Mouse (Mus musculus): ENCODE measurements around the gene Ubl5. TPM values are rescaled to one million over a fixed set of nuclear protein-coding genes. Genes with fewer than 3 reads are reported as not detected.

Ubl5 gene
- polyA plus RNA-seq, 1 experiment from 2014 or later: 330 TPM

- H3K27ac ChIP-seq: no peak overlapping the region
- H3K27me3 ChIP-seq (ENCODE audit: low read depth, poor library complexity, severe bottlenecking): no peaks in the 10 kb centered on the region
- DNase-seq (ENCODE audit: low spot score): no peak
- WGBS: 63% methylated on average over 2 of the region's 2 CpGs
- H3K36me3 ChIP-seq: peaks cover 61% of the 10 kb centered on the region
- H3K4me3 ChIP-seq: no peak overlapping the region
- no peaks in the 10 kb centered on the region for H3K9me3 ChIP-seq (replicated peaks)
- peaks cover 13% of the 10 kb centered on the region; the same call in 1 of the 2 replicates for H3K4me1 ChIP-seq
Observed at GRCm38 (mm10) chr9:20664366-20664765, 21.7 kb downstream of the Ubl5 start.

GRCm38 (mm10) chr9:20664982-20665637, 22.4 kb downstream of the Ubl5 start:
- Histone ChIP-seq H3K27ac (no peak overlapping the region), H3K4me1 (peaks cover 13% of the 10 kb centered on the region; the same call in 1 of the 2 replicates), H3K9me3 (replicated peaks) (no peaks in the 10 kb centered on the region), H3K4me3 (no peak overlapping the region), H3K36me3 (peaks cover 53% of the 10 kb centered on the region), H3K27me3 (ENCODE audit: low read depth, poor library complexity, severe bottlenecking) (no peaks in the 10 kb centered on the region)
- 82% methylated on average over 5 of the region's 5 CpGs for WGBS
- DNase-seq (ENCODE audit: low spot score): no peak

- Histone ChIP-seq H3K27me3 (ENCODE audit: low read depth, poor library complexity, severe bottlenecking) (no peaks in the 10 kb centered on the region), H3K4me1 (peaks cover 13% of the 10 kb centered on the region; the same call in 1 of the 2 replicates), H3K36me3 (peaks cover 45% of the 10 kb centered on the region), H3K4me3 (no peak overlapping the region), H3K27ac (no peak overlapping the region), H3K9me3 (replicated peaks) (no peaks in the 10 kb centered on the region)
- no peak for DNase-seq (ENCODE audit: low spot score)
- WGBS: 40% methylated on average over 8 of the region's 8 CpGs
Observed at GRCm38 (mm10) chr9:20665925-20666324, 23.2 kb downstream of the Ubl5 start.

DNA sequence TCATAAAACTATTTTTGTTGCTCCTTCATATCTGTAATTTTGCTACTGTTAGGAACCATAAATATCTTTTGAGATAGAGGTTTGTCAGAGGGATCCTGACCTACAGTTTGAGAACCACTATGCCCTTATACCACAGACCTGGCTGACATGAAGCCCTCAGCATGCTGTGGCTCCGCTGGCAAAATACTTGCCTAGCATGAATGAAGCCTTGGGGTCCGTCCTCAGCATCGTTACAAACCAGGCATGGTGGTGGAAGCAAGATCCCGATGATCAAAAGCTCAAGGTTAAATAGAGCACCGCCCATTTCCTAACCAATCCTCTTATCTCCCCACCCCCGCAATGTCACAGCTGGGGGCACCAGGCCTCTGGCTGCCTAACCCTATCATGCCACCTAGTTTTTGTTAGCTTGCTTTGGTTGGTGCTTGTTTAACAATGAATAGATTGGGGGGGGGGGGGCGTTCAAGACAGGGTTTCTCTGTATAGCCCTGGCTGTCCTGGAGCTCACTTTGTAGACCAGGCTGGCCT, 23.9 kb downstream of the Ubl5 start:
- H3K4me3 ChIP-seq: no peak overlapping the region
- H3K36me3 ChIP-seq: peaks cover 39% of the 10 kb centered on the region
- H3K27ac ChIP-seq: no peak overlapping the region
- DNase-seq (ENCODE audit: low spot score): no peak
- H3K9me3 ChIP-seq (replicated peaks): no peaks in the 10 kb centered on the region
- H3K27me3 ChIP-seq (ENCODE audit: low read depth, poor library complexity, severe bottlenecking): no peaks in the 10 kb centered on the region
- H3K4me1 ChIP-seq: peaks cover 13% of the 10 kb centered on the region; the same call in 1 of the 2 replicates
- WGBS: 12% methylated on average over 7 of the region's 7 CpGs

DNA sequence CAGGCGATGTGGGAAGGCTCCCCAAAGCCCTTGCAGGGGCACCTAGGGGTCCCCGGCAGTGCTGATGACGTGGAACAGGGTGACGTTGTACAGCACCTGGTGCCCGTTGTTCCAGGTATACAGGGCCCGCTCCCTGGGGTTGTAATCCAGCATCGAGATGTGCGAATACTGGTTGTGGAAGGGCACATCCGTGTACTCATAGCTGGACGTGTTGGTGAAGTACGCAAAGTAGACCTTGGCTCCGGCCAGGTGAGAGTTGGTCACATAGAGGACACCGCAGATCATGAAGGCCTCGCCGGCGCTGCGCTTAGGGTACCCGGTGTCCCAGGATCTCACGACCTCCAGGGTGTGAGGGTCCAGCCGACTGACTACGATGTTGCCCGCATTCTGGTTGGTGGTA, 25.4 kb downstream of the Ubl5 start:
- 94% methylated on average over 22 of the region's 22 CpGs for WGBS
- peaks cover 24% of the 10 kb centered on the region for H3K36me3 ChIP-seq
- no peak for DNase-seq (ENCODE audit: low spot score)
- no peaks in the 10 kb centered on the region for H3K9me3 ChIP-seq (replicated peaks)
- H3K4me1 ChIP-seq: peaks cover 13% of the 10 kb centered on the region; the same call in 1 of the 2 replicates
- no peak overlapping the region for H3K27ac ChIP-seq
- H3K27me3 ChIP-seq (ENCODE audit: low read depth, poor library complexity, severe bottlenecking): no peaks in the 10 kb centered on the region
- H3K4me3 ChIP-seq: no peak overlapping the region

GRCm38 (mm10) chr9:20672047-20672446, 29.4 kb downstream of the Ubl5 start:
- no peak for DNase-seq (ENCODE audit: low spot score)
- Histone ChIP-seq H3K27ac (no peak overlapping the region), H3K4me1 (no peaks in the 10 kb centered on the region), H3K27me3 (ENCODE audit: low read depth, poor library complexity, severe bottlenecking) (no peaks in the 10 kb centered on the region), H3K4me3 (no peak overlapping the region), H3K36me3 (no peaks in the 10 kb centered on the region), H3K9me3 (replicated peaks) (no peaks in the 10 kb centered on the region)
- 93% methylated on average over 16 of the region's 16 CpGs for WGBS

DNA sequence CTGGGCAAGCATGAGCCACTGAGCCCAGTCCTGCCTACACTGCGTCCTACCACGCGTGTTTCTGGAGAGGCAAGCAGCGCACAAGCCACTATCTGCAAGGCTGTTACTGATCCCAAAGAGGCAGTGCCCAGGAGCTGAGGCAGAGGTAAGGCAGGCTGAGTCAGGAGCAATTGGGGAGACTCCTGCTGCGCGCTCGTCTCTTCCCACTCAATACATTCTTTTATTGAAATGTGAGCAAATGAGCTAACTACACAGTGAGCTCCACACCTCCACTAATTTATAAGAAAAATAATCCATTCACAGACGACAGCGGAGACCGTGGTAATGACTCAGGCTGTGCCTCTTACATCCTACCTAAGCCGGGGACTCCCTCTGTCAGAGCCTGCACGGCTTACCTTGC, 35.2 kb downstream of the Ubl5 start:
- H3K36me3 ChIP-seq: no peaks in the 10 kb centered on the region
- DNase-seq (ENCODE audit: low spot score): no peak
- H3K27me3 ChIP-seq (ENCODE audit: low read depth, poor library complexity, severe bottlenecking): no peaks in the 10 kb centered on the region
- H3K4me1 ChIP-seq: no peaks in the 10 kb centered on the region
- WGBS: 94% methylated on average over 12 of the region's 12 CpGs
- no peaks in the 10 kb centered on the region for H3K9me3 ChIP-seq (replicated peaks)
- no peak overlapping the region for H3K4me3 ChIP-seq
- H3K27ac ChIP-seq: no peak overlapping the region

DNA sequence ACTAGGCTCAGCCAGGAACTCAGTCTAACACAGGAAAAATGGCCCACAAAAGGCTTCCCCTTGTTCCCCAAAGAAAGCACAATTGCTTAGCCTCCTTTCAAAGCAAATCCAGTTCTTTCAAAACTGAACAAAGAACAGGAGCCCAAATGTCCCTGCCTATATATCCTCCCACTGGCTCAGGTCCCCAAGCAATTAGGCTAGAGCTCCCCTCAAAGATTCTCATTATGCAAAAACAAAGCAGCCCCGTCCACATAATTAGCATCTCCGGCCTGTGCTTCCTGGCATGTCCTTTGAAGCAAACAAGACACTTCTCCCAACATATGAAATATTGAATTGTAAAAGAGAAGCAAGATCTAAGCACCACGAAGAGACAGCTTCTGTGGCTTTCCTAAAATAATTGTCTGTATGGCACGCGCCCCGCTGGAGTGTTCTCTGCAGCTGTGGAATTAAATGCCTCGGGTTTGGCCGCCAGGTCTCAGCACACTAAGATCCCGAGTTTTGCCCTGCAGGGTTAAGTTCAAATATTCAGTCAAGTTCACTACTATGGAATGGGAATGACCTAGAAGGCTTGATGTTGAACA, 37.8 kb downstream of the Ubl5 start:
- no peaks in the 10 kb centered on the region for H3K9me3 ChIP-seq (replicated peaks)
- WGBS: 85% methylated on average over 9 of the region's 9 CpGs
- no peak overlapping the region for H3K4me3 ChIP-seq
- no peaks in the 10 kb centered on the region for H3K36me3 ChIP-seq
- H3K4me1 ChIP-seq: no peaks in the 10 kb centered on the region
- DNase-seq (ENCODE audit: low spot score): no peak
- H3K27ac ChIP-seq: no peak overlapping the region
- H3K27me3 ChIP-seq (ENCODE audit: low read depth, poor library complexity, severe bottlenecking): no peaks in the 10 kb centered on the region

DNA sequence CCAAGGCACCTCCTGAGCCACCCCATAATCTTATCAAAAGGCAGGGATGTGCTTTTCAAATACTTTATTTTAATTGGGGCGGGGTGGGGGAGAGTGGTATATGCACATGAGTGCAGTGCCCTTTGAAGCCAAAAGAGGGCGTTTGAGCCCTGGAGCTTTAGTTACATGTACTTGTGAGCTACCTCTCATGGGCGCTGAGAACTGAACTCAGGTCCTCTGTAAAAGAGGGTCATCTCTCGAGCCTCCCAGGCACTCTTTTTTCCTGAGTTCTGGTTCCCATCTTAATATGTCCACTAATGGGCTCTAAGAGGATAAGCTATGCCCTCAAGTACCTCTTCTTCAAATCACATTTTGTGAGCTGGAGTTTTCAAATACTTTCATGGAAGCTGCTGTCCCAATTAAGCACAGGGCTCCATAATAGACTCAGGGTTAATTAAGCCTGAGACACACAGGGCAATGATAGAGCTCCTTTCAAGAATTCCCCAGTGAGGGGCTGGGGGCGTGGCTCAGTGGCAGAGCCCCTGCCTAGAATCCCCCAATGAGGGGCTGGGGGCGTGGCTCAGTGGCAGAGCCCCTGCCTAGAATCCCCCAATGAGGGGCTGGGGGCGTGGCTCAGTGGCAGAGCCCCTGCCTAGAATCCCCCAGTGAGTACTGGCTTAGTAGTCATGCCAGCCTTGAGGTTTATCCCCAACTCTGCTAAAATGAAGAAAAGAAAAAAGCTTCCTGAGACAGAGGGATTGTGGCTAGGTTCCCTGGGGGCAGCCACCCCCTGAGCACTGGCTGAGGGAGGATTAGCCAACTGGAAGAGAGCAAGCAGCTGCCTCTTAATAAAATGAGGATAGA, 39.1 kb downstream of the Ubl5 start:
- no peak for DNase-seq (ENCODE audit: low spot score)
- Histone ChIP-seq H3K4me1 (no peaks in the 10 kb centered on the region), H3K9me3 (replicated peaks) (no peaks in the 10 kb centered on the region), H3K27ac (no peak overlapping the region), H3K36me3 (no peaks in the 10 kb centered on the region), H3K27me3 (ENCODE audit: low read depth, poor library complexity, severe bottlenecking) (no peaks in the 10 kb centered on the region), H3K4me3 (no peak overlapping the region)
- 48% methylated on average over 7 of the region's 7 CpGs for WGBS

- Histone ChIP-seq H3K4me1 (no peaks in the 10 kb centered on the region), H3K4me3 (no peak overlapping the region), H3K27ac (no peak overlapping the region), H3K36me3 (no peaks in the 10 kb centered on the region), H3K27me3 (ENCODE audit: low read depth, poor library complexity, severe bottlenecking) (no peaks in the 10 kb centered on the region), H3K9me3 (replicated peaks) (no peaks in the 10 kb centered on the region)
- WGBS: 67% methylated on average over 2 of the region's 2 CpGs
- DNase-seq (ENCODE audit: low spot score): no peak
Observed at GRCm38 (mm10) chr9:20682389-20682722, 39.7 kb downstream of the Ubl5 start.

DNA sequence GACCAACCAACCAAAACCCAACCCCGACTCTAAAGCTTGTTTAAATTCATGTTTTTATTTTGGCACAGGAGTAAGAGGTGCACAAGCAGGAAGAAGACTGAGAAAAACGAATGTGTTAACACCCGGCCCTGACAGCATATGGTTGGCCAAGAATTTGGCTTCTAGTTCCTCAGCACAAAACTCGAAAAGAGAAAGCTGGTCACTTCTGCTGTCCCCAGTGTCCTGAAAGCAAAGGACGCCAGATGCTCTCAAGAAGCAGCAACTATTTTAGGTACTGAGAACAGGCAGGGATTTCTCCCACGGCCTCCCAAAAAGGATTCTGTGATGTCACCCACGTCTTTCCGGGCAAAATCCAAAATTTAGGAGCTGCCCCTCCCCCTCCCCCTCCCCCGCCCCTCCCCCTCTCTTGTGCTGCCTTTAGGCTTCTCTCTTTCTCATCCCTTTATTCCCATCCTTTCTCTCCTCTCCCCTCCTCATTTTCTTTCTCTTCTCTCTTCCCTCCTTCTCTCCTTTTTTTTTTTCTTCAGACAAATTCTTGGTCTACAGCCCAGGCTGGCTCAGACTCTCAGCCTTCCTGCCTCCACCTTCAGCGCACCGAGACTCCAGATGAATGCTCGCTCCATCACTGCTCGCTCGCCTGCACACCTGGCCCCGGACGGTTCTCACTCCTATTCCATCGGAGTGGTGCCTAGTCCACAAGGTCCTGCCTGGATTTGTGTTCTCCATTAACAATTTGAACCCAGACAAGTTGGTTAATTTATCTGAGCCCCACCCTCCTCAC, 42.6 kb downstream of the Ubl5 start:
- Histone ChIP-seq H3K36me3 (no peaks in the 10 kb centered on the region), H3K27me3 (ENCODE audit: low read depth, poor library complexity, severe bottlenecking) (no peaks in the 10 kb centered on the region), H3K9me3 (replicated peaks) (no peaks in the 10 kb centered on the region), H3K4me1 (0 out of 2 replicates have a peak, but pooled peaks cover 7% of the 10 kb centered on the region), H3K27ac (no peak overlapping the region), H3K4me3 (no peak overlapping the region)
- 61% methylated on average over 16 of the region's 17 CpGs for WGBS
- DNase-seq (ENCODE audit: low spot score): no peak

GRCm38 (mm10) chr9:20689403-20689802, 46.7 kb downstream of the Ubl5 start:
- Histone ChIP-seq H3K27ac (no peak overlapping the region), H3K36me3 (no peaks in the 10 kb centered on the region), H3K27me3 (ENCODE audit: low read depth, poor library complexity, severe bottlenecking) (peaks cover 14% of the 10 kb centered on the region), H3K4me3 (no peak overlapping the region), H3K9me3 (replicated peaks) (no peaks in the 10 kb centered on the region), H3K4me1 (peaks cover 8% of the 10 kb centered on the region)
- WGBS: 43% methylated on average over 1 of the region's 1 CpGs
- no peak for DNase-seq (ENCODE audit: low spot score)

All from limb, embryonic 10.5 days (tissue).